Mouse (Mus musculus) mammary gland, adult 2 months (tissue): ENCODE measurements around the gene Zfp945. TPM values are rescaled to one million over a fixed set of nuclear protein-coding genes. Genes with fewer than 3 reads are reported as not detected.

Experiments
- polyA plus RNA-seq: library from polyadenylated mRNA; depleted of rRNA; stranded (reverse); fragments of >200 nt; gene quantifications from 2 replicates; pipeline ENCODE4 v1.2.3, GENCODE M21; 2012; ENCODE audit warnings: low replicate concordance; rRNA removed

The Zfp945 gene
- polyA plus RNA-seq = 1.5 and 4.8 TPM in 2 replicates

GRCm38 (mm10) chr17:22866845-22867481 is at the start of gene Zfp945:
Gene Zfp945 (minus strand): TSS chr17:22867134.

Other genes starting within 250 kb of the Zfp945 start
- gene Vmn2r113, start 75.8 kb upstream of the Zfp945 start, polyA plus RNA-seq = not detected in 2 replicates
- not detected in 2 replicates for gene Vmn2r-ps130, start 194.0 kb upstream of the Zfp945 start, polyA plus RNA-seq